Mouse (Mus musculus): ENCODE measurements at regions not wholly inside any gene's neighbourhood (a gene's known extent, or its start where the extent isn't known, plus 50 kb on each side); places are given as distances from the start of the nearest gene placed in this dataset.

DNA sequence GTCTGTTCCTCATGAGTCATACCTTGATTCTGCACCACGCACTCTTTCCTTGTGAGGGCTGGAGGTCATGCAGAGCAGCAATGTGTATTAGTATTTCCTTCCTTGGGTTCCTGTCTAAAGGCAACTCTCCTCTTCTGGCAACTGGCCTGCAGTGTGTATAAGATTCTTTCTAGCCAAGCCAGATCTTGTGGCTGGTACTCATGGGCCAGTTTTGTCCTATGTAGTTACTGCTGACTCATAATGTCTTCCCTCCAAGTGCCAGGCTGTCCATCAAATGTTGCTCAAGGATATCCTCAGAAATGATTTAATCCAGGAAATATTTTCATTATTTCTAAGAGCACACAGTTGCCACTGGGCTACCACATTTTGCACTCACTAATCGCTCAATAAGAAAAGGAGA lies 211.0 kb upstream of the Ptprk start:
- Histone ChIP-seq H3K4me1 (ENCODE audit: control insufficient read depth, insufficient read depth, low read length) (no peaks in the 10 kb centered on the region), H3K27me3 (ENCODE audit: control insufficient read depth, insufficient read depth, low read length) (no peaks in the 10 kb centered on the region), H3K4me3 (replicated peaks; ENCODE audit: insufficient read depth, low read depth, low read length) (no peak overlapping the region), H3K27ac (ENCODE audit: insufficient read depth, low read length) (no peak overlapping the region)
- WGBS, result 72% methylated on average over 2 of the region's 2 CpGs
- DNase-seq, result no peak
- TF ChIP-seq CTCF (IDR thresholded peaks at IDR 0.05; ENCODE audit: borderline replicate concordance, insufficient read depth, low read depth, low read length) (no peak), POLR2A (IDR thresholded peaks at IDR 0.05; ENCODE audit: borderline replicate concordance, insufficient read depth, low read length) (no peak)

DNA sequence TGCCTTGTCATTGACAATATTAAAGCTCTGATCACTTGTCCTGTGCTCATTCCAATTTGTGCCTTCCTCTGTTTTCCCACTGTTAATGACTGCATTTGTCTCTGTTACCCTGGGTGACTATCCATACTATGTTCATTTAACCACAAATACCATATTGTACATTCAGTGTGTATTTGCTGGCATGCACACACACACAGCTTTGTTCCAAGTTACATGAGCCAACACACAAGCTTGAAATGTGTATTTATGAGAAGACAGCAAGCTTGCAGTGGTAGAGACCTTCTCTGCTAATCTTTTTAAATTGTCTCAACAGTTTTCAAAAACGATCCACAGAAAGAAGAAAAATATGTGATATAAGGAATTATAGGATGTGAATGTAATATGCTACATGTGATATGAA lies 193.8 kb upstream of the Ptprk start:
- TF ChIP-seq CTCF (IDR thresholded peaks at IDR 0.05; ENCODE audit: borderline replicate concordance, insufficient read depth, low read depth, low read length), result no peak
- DNase-seq, result no peak
- Histone ChIP-seq H3K4me1 (ENCODE audit: control insufficient read depth, insufficient read depth, low read length) (no peaks in the 10 kb centered on the region), H3K27ac (ENCODE audit: insufficient read depth, low read length) (no peak overlapping the region), H3K27me3 (ENCODE audit: control insufficient read depth, insufficient read depth, low read length) (no peaks in the 10 kb centered on the region), H3K4me3 (replicated peaks; ENCODE audit: insufficient read depth, low read depth, low read length) (no peak overlapping the region)
- WGBS, result 73% methylated on average over 1 of the region's 1 CpGs

DNA sequence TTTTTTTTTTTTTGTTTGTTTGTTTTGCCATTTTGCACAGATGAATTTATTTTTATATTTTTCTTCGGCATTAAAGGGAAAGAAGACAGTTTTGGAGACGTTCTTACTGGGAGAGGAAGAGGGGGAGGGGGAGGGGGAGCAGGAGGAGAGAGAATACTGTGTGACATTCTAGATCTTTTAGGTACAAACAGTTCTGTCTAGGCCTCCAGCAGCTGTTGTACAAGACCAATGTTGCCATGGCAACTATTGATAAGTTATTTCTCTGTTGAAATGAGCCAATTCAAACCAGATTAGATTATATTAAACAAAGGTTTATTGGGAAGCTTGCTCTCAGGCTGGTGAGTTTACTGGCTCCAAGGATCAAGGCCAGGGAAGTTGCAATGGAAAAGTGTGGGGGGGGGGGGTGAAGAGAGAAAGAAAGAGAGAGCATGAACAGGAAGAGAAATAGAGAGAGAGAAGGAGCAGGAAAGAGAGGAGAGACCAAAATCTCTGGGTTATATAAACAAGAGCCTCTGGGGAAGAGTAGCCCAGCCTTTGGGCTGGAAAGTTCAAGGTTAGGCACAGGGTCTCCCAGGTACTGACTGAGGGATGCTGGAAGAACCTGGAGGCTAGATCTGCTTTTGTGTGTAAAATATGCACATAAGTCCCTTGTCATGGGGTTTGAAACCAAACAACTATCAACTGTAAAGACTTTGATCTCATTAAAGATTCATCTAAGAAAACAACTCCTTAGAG lies 182.7 kb upstream of the Ptprk start:
- Histone ChIP-seq H3K27me3 (ENCODE audit: control insufficient read depth, insufficient read depth, low read length) (no peaks in the 10 kb centered on the region), H3K4me3 (replicated peaks; ENCODE audit: insufficient read depth, low read depth, low read length) (no peak overlapping the region), H3K27ac (ENCODE audit: insufficient read depth, low read length) (no peak overlapping the region), H3K4me1 (ENCODE audit: control insufficient read depth, insufficient read depth, low read length) (no peaks in the 10 kb centered on the region)
- no peak for DNase-seq
- TF ChIP-seq POLR2A (IDR thresholded peaks at IDR 0.05; ENCODE audit: borderline replicate concordance, insufficient read depth, low read length) (no peak), CTCF (IDR thresholded peaks at IDR 0.05; ENCODE audit: borderline replicate concordance, insufficient read depth, low read depth, low read length) (no peak)
- WGBS, result 19% methylated on average over 2 of the region's 2 CpGs

DNA sequence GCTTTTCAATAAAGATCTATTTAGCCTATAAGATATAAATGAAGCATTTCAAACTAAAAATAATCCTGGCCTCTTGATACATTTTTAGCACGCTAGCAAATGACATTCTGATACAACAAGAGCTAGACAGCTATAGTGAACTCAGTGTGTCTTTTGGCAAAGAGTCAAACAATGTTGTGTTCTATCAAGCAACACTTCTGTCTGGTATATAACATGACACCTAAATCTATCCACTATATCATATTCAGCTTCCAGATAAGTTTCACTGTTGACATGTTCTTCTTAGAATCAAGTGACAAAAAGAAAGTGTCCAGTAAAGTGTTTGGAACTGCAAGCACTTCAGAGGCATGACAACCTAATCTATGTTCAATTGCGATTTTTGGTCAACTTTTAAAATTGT lies 158.2 kb upstream of the Ptprk start:
- TF ChIP-seq POLR2A (IDR thresholded peaks at IDR 0.05; ENCODE audit: borderline replicate concordance, insufficient read depth, low read length), result no peak
- TF ChIP-seq CTCF (IDR thresholded peaks at IDR 0.05; ENCODE audit: borderline replicate concordance, insufficient read depth, low read depth, low read length), result no peak
- DNase-seq, result no peak
- Histone ChIP-seq H3K4me1 (ENCODE audit: control insufficient read depth, insufficient read depth, low read length) (no peaks in the 10 kb centered on the region), H3K27ac (ENCODE audit: insufficient read depth, low read length) (no peak overlapping the region), H3K4me3 (replicated peaks; ENCODE audit: insufficient read depth, low read depth, low read length) (no peak overlapping the region), H3K27me3 (ENCODE audit: control insufficient read depth, insufficient read depth, low read length) (no peaks in the 10 kb centered on the region)
- WGBS, result 49% methylated on average over 2 of the region's 2 CpGs

DNA sequence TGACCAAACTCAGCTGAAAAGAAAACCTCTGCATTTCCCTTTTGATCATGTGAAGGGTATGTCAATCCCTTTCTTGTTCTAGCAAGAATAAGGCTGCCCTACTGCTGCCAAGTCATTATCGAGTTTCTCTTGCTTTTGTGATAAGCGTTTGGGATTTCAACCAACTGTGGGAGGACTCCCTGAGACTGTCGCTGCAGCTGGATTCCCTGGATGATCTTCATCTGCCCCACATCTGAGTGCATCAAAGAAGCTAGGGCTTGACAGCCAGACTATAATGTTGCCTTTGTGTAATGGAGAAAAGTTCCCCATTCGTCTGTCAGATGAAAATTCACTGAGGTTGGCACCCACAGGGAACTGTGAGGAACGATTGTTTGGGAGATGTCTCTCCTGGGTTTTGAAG lies 147.4 kb upstream of the Ptprk start:
- TF ChIP-seq POLR2A (IDR thresholded peaks at IDR 0.05; ENCODE audit: borderline replicate concordance, insufficient read depth, low read length), result no peak
- no peak for TF ChIP-seq CTCF (IDR thresholded peaks at IDR 0.05; ENCODE audit: borderline replicate concordance, insufficient read depth, low read depth, low read length)
- Histone ChIP-seq H3K27ac (ENCODE audit: insufficient read depth, low read length) (no peak overlapping the region), H3K4me1 (ENCODE audit: control insufficient read depth, insufficient read depth, low read length) (no peaks in the 10 kb centered on the region), H3K4me3 (replicated peaks; ENCODE audit: insufficient read depth, low read depth, low read length) (no peak overlapping the region), H3K27me3 (ENCODE audit: control insufficient read depth, insufficient read depth, low read length) (no peaks in the 10 kb centered on the region)
- WGBS, result 38% methylated on average over 5 of the region's 5 CpGs
- DNase-seq, result no peak

DNA sequence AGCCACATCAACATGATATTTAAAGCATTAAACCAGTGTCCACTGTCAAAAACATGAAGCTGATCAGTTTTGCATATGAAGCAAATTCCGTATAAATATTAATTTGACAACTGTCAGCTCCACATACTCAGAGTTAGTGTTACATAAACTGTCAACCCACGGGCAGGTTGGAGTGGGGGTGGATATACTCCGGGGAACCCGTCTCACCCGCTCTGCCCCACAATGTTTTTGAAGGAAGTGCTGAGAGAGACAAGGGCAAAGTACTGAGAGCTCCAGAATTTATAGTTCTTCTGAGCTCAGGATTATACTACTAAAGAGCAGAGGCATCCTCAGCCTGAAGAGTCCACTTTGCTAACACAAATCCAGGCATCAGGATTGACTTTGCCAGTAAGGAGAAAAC lies 132.5 kb upstream of the Ptprk start:
- no peak for DNase-seq
- Histone ChIP-seq H3K27ac (ENCODE audit: insufficient read depth, low read length) (no peak overlapping the region), H3K4me3 (replicated peaks; ENCODE audit: insufficient read depth, low read depth, low read length) (no peak overlapping the region), H3K4me1 (ENCODE audit: control insufficient read depth, insufficient read depth, low read length) (no peaks in the 10 kb centered on the region), H3K27me3 (ENCODE audit: control insufficient read depth, insufficient read depth, low read length) (no peaks in the 10 kb centered on the region)
- TF ChIP-seq POLR2A (IDR thresholded peaks at IDR 0.05; ENCODE audit: borderline replicate concordance, insufficient read depth, low read length) (no peak), CTCF (IDR thresholded peaks at IDR 0.05; ENCODE audit: borderline replicate concordance, insufficient read depth, low read depth, low read length) (no peak)
- WGBS, result 85% methylated on average over 5 of the region's 5 CpGs

DNA sequence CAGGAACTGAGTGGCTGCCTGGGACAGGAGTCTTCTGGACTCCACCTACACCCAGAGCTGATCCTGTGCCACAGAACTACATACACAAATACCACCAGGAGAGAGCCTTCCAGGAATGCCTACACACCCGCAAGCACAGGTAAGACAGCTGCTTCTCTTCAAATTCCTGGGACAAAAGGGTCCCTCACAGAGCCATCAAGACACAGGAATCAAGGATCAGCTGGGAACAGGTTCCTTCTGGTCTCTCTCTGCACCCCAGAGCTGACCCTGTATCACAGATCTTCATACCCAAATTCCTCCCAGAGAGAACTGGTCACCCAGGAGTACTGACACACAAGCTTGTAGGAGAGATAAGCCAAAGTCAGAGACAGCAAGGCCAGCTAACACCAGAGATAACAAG lies 125.5 kb upstream of the Ptprk start:
- TF ChIP-seq CTCF (IDR thresholded peaks at IDR 0.05; ENCODE audit: borderline replicate concordance, insufficient read depth, low read depth, low read length) (no peak), POLR2A (IDR thresholded peaks at IDR 0.05; ENCODE audit: borderline replicate concordance, insufficient read depth, low read length) (no peak)
- H3K4me3 ChIP-seq (replicated peaks; ENCODE audit: insufficient read depth, low read depth, low read length), result no peak overlapping the region
- no peaks in the 10 kb centered on the region for H3K27me3 ChIP-seq (ENCODE audit: control insufficient read depth, insufficient read depth, low read length)
- H3K27ac ChIP-seq (ENCODE audit: insufficient read depth, low read length), result no peak overlapping the region
- DNase-seq, result no peak
- no peaks in the 10 kb centered on the region for H3K4me1 ChIP-seq (ENCODE audit: control insufficient read depth, insufficient read depth, low read length)
- WGBS, result 96% methylated on average over 1 of the region's 1 CpGs

DNA sequence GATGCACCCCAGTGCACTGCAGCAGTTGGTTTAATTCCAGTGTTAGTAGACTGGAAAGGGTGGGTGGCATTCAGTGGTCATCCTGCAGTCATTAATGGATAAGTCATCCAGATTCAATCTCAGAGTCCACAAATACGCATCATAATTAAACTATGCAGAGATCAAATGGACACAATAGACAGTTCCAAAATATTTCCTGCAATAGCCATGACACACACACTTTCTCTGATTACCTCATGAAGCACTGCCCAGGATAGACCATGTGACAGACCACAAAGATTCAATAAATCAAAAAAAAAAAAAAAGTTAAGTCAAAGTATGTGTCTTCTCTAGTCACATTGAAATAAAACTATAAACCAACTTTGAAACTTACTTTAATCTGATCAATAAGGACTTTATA lies 106.4 kb upstream of the Ptprk start:
- Histone ChIP-seq H3K4me3 (replicated peaks; ENCODE audit: insufficient read depth, low read depth, low read length) (no peak overlapping the region), H3K4me1 (ENCODE audit: control insufficient read depth, insufficient read depth, low read length) (no peaks in the 10 kb centered on the region), H3K27me3 (ENCODE audit: control insufficient read depth, insufficient read depth, low read length) (no peaks in the 10 kb centered on the region), H3K27ac (ENCODE audit: insufficient read depth, low read length) (no peak overlapping the region)
- 86% methylated on average over 1 of the region's 1 CpGs for WGBS
- no peak for DNase-seq
- TF ChIP-seq CTCF (IDR thresholded peaks at IDR 0.05; ENCODE audit: borderline replicate concordance, insufficient read depth, low read depth, low read length) (no peak), POLR2A (IDR thresholded peaks at IDR 0.05; ENCODE audit: borderline replicate concordance, insufficient read depth, low read length) (no peak)
